Mouse (Mus musculus) kidney, embryonic 15.5 days (tissue): ENCODE measurements at regions not wholly inside any gene's neighbourhood (a gene's known extent, or its start where the extent isn't known, plus 50 kb on each side); places are given as distances from the start of the nearest gene placed in this dataset.
A peak's percentile ranks its signal among the peaks of the same experiment; 100 is the strongest.

Source experiments
- ATAC-seq: fragments of 200-750 bp; cut with Nextera tagmentation; replicated peaks from 2 replicates; pipeline ENCODE4 v1.8.0; 2017; ENCODE audit warnings: moderate TSS enrichment; ENCODE audit not compliant: low FRiP score
- H3K27ac ChIP-seq: fragments of 300-500 bp; sonication (generic); 2 replicates; pipeline ENCODE4 v1.5.1; 2015; ENCODE audit warnings: mild to moderate bottlenecking, inconsistent platforms
- H3K27me3 ChIP-seq: fragments of 300-500 bp; sonication (generic); 2 replicates; pipeline ENCODE4 v1.6.1; 2015; ENCODE audit warnings: inconsistent platforms
- H3K36me3 ChIP-seq: fragments of 300-500 bp; sonication (generic); 2 replicates; pipeline ENCODE4 v1.6.1; 2015; ENCODE audit warnings: inconsistent platforms
- H3K4me1 ChIP-seq: fragments of 300-500 bp; sonication (generic); 2 replicates; pipeline ENCODE4 v1.6.1; 2015; ENCODE audit warnings: inconsistent platforms
- H3K4me2 ChIP-seq: fragments of 300-500 bp; sonication (generic); 2 replicates; pipeline ENCODE4 v1.6.1; 2015; ENCODE audit warnings: moderate library complexity, mild to moderate bottlenecking, inconsistent platforms
- H3K4me3 ChIP-seq: fragments of 300-500 bp; sonication (generic); replicated peaks from 2 replicates; pipeline ENCODE4 v1.5.1; 2015; ENCODE audit warnings: mild to moderate bottlenecking, inconsistent platforms
- H3K9ac ChIP-seq: fragments of 300-500 bp; sonication (generic); 2 replicates; pipeline ENCODE4 v1.6.1; 2015; ENCODE audit warnings: mild to moderate bottlenecking, inconsistent platforms
- H3K9me3 ChIP-seq: fragments of 300-500 bp; sonication (generic); replicated peaks from 2 replicates; pipeline ENCODE4 v1.6.1; 2016; ENCODE audit warnings: inconsistent platforms
- WGBS: fragments of 180-500 bp; shearing (Covaris S2); methylation state at CpG from one replicate; pipeline ENCODE4 v1.1.7; 2015; ENCODE audit warnings: mixed read lengths; 5-methylcytosine and 5-hydroxymethylcytosine counted together

DNA sequence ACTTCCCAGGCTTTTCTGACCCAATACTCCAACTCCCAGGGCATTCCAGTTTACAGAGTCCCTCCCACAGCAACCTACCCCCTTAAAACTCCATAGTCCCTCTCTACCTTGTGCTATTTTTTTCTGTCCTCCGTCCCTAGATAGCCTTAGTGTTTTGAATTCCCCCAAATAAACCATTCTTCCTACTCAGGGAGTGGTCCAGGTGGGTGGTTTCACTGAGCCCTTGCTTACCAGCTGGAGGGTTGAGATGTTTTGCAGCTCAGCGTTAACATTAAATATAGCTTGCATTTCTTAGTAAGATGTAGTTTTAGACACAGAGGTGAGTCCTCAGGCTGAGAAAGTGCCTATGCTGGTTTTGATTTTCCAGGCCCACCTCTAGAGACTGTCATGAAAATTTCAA, 313.0 kb downstream of the Bmper start:
- no peaks in the 10 kb centered on the region for H3K4me1 ChIP-seq
- 67% methylated on average over 2 of the region's 2 CpGs for WGBS
- H3K36me3 ChIP-seq = no peaks in the 10 kb centered on the region
- H3K9me3 ChIP-seq = no peaks in the 10 kb centered on the region
- no peak overlapping the region for H3K9ac ChIP-seq
- H3K4me3 ChIP-seq = no peak overlapping the region
- H3K27ac ChIP-seq = no peak overlapping the region
- H3K4me2 ChIP-seq = no peak overlapping the region
- ATAC-seq = no peak
- H3K27me3 ChIP-seq = no peaks in the 10 kb centered on the region

DNA sequence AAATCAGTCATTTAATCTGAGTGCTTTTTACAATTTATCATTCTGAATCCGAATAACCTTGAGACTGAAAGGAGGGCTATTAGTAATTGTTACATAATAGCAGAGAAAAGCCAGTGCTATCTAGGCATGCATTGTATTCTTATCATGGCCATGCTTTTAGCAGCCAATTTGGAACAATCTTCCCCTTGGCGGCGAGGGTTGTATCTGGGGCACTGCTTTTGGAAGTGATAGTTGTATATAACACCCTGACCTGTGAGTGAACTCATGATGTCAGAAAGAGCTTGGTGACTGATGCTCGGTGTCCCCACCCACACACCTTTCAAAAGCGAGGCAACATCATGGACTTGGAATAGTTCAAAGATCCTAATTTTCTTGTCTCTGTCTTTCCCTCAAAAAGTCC, 315.2 kb downstream of the Bmper start:
- Histone ChIP-seq H3K4me2 (no peak overlapping the region), H3K4me3 (no peak overlapping the region), H3K4me1 (no peaks in the 10 kb centered on the region), H3K9me3 (no peaks in the 10 kb centered on the region), H3K9ac (no peak overlapping the region), H3K27me3 (no peaks in the 10 kb centered on the region), H3K27ac (no peak overlapping the region), H3K36me3 (no peaks in the 10 kb centered on the region)
- ATAC-seq = no peak
- 73% methylated on average over 5 of the region's 5 CpGs for WGBS

DNA sequence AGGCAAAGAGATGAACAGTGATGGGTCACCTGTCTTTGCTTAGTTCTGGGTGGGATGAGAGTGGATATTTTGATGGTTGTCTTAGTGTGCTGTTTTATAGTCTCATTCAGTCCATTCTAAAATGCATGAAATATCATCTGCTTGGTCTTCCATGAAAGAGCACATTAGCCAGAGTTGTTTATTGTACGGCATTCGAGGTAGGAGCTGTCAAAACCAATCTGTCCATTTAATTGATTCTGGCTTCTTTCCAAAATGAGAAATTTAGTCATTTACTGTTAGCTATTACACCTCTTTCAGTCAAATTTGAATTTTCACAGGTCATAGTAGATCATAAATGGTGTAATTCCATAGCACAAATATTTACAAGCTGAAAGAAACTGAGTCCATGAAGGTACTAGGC, 328.8 kb downstream of the Bmper start:
- Histone ChIP-seq H3K4me1 (no peaks in the 10 kb centered on the region), H3K9ac (no peak overlapping the region), H3K4me3 (no peak overlapping the region), H3K27ac (no peak overlapping the region), H3K27me3 (no peaks in the 10 kb centered on the region), H3K36me3 (no peaks in the 10 kb centered on the region), H3K4me2 (no peak overlapping the region), H3K9me3 (no peaks in the 10 kb centered on the region)
- ATAC-seq = no peak
- 39% methylated on average over 2 of the region's 2 CpGs for WGBS

DNA sequence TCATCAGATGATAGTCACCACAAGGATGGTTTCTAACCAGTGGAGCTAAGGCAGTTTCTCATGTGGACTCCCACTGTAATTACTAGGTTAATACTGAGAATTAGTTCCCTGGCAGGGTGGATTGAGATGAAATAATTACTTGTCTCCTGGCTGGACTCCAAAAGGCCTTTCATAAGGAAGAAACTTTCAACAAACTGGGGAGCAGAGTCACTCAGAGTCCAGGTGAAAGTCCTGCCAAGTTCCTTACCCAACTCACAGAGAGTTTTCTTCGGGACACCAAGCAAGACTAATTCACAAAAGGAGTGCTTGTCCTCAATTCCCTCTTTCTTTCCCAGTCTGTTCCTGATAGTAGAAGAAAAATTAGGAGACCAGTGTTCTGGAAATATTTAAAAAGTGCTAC, 330.9 kb downstream of the Bmper start:
- Histone ChIP-seq H3K9me3 (no peaks in the 10 kb centered on the region), H3K9ac (no peak overlapping the region), H3K4me2 (no peak overlapping the region), H3K27ac (no peak overlapping the region), H3K27me3 (no peaks in the 10 kb centered on the region), H3K4me1 (no peaks in the 10 kb centered on the region), H3K36me3 (no peaks in the 10 kb centered on the region), H3K4me3 (no peak overlapping the region)
- 77% methylated on average over 1 of the region's 1 CpGs for WGBS
- no peak for ATAC-seq

DNA sequence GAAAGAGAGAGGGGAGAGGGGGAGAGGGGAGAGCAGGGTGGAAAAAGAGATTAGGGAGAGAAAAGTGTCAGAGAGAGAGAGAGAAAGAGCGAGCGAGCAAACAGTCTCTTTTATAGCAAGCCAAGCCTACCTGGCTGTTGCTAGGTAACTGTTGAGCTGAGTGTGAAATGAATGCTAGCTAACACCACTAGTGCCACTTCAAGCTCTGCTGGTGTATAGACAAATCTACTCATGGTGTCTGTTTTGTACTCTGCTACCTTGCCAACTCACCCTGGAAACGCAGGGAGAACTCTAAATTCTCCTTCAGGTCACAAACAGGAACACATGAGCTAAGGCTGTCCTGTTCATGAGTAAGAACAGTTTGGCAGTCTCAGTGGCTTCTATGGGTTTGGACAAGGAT, 334.7 kb downstream of the Bmper start:
- H3K9me3 ChIP-seq = no peaks in the 10 kb centered on the region
- H3K4me2 ChIP-seq = no peak overlapping the region
- no peaks in the 10 kb centered on the region for H3K36me3 ChIP-seq
- WGBS = 89% methylated on average over 3 of the region's 3 CpGs
- no peaks in the 10 kb centered on the region for H3K4me1 ChIP-seq
- no peak overlapping the region for H3K4me3 ChIP-seq
- ATAC-seq = no peak
- no peak overlapping the region for H3K9ac ChIP-seq
- H3K27me3 ChIP-seq = no peaks in the 10 kb centered on the region
- no peak overlapping the region for H3K27ac ChIP-seq

DNA sequence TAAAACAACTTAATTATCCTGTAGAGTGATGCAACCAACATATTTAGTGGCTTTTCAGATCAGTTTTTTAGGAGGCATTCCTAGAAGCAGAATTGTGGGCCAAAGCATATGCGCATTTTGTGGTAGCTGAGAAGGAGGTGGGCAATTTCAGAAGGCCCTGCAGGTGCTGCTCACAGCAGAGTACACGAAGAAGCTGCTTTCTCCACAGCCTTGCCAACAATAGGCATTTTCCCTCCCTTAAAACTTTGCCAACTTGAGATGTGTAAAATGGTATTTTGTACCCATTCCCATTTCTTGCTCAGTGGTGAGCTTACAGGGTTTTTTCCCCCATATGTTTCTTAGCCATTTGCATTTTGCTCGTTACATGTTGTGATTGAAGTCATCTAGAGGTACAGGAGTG, 339.0 kb downstream of the Bmper start:
- 89% methylated on average over 3 of the region's 3 CpGs for WGBS
- Histone ChIP-seq H3K4me1 (no peaks in the 10 kb centered on the region), H3K27me3 (no peaks in the 10 kb centered on the region), H3K27ac (no peak overlapping the region), H3K9me3 (no peaks in the 10 kb centered on the region), H3K4me2 (no peak overlapping the region), H3K4me3 (no peak overlapping the region), H3K36me3 (no peaks in the 10 kb centered on the region), H3K9ac (no peak overlapping the region)
- no peak for ATAC-seq

DNA sequence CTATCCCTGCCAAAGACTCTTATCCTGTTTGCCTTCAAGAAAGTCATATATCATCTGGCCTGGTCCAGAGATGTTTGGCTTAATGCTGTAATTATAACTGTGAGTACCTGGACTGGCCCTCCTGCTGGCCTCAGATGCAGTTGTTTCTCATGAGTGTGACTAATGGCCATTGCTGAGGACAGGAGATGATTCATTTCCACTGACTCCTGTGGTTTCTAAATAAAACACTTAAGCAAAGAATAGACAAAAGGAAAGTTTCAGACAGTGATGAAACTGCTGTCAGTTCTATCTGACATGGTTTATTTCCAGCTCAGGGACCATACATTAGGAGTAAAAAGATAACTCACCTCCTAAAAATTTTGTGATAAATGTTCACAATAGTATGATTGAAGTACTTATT, 344.2 kb downstream of the Bmper start:
- Histone ChIP-seq H3K4me2 (no peak overlapping the region), H3K9ac (no peak overlapping the region), H3K27ac (no peak overlapping the region), H3K4me3 (no peak overlapping the region), H3K4me1 (no peaks in the 10 kb centered on the region), H3K36me3 (no peaks in the 10 kb centered on the region), H3K27me3 (no peaks in the 10 kb centered on the region), H3K9me3 (no peaks in the 10 kb centered on the region)
- no peak for ATAC-seq

DNA sequence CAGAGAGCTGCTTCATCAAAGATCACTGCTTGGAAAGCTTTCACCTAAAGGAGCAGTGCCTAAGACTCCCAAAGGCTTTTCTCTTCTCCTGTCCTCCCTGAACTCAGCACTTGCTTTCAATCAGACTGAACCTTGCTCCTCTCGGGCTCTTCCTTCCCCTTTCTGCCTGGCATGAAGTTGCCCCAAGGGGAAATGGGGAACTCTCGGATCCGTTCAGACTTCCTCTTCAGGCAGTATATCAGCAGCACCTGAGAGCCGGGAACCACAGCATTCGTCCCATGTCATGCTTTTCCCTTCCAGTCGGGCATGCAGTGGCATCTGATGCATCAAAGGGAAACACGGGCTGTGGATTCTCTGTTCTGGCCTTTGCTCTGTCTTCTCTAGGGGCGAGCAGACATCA, 347.3 kb downstream of the Bmper start:
- no peaks in the 10 kb centered on the region for H3K27me3 ChIP-seq
- H3K4me2 ChIP-seq = no peak overlapping the region
- no peaks in the 10 kb centered on the region for H3K9me3 ChIP-seq
- no peaks in the 10 kb centered on the region for H3K36me3 ChIP-seq
- WGBS = 57% methylated on average over 8 of the region's 8 CpGs
- no peak overlapping the region for H3K4me3 ChIP-seq
- H3K27ac ChIP-seq = no peak overlapping the region
- H3K4me1 ChIP-seq = no peaks in the 10 kb centered on the region
- ATAC-seq = no peak
- no peak overlapping the region for H3K9ac ChIP-seq

DNA sequence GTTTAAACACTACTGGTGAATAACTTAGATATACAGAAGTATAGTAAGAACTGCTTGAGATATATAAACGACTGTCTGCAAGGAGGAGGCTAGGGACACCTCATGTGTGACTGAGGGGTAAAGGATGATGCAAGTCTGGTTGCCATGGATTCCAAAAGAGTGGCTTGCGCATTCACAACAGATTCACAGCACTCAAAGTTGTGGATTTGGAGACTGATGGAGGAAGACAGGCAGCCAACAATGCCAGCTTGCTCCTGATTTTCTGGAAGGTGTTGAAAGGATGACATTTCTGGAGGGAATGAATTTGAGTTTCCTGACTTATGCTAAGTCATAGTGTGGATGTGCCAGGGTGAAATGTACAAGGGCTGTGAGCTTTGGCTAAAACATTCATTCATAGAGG, 353.4 kb downstream of the Bmper start:
- 0 out of 2 replicates have a peak, but pooled peaks cover 5% of the 10 kb centered on the region for H3K4me1 ChIP-seq
- no peak overlapping the region for H3K4me3 ChIP-seq
- H3K9ac ChIP-seq = no peak overlapping the region
- no peaks in the 10 kb centered on the region for H3K27me3 ChIP-seq
- H3K27ac ChIP-seq = no peak overlapping the region
- H3K36me3 ChIP-seq = no peaks in the 10 kb centered on the region
- ATAC-seq = no peak
- WGBS = 84% methylated on average over 2 of the region's 2 CpGs
- no peak overlapping the region for H3K4me2 ChIP-seq
- no peaks in the 10 kb centered on the region for H3K9me3 ChIP-seq

DNA sequence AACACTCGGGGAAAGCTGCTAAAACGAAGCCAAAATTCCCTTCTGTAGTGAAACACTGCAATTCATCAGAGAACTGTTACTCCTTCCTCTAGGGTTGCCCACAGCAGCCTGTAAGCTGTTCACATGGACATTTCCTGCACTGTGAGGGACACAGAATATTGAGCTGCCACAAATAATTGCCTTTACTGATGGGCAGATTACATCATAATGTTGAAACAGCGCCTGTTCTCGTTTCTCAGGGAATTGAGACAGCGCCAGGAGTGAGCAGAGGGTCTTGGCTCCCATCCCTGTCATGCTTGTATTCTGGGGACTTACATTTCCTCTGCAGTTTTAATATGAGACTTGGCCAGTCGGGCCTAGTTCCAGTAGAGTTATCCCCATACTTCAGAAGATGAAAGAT, 357.3 kb downstream of the Bmper start:
- Histone ChIP-seq H3K27me3 (no peaks in the 10 kb centered on the region), H3K9me3 (no peaks in the 10 kb centered on the region), H3K4me3 (no peak overlapping the region), H3K9ac (no peak overlapping the region), H3K4me2 (no peak overlapping the region), H3K27ac (no peak overlapping the region), H3K36me3 (no peaks in the 10 kb centered on the region), H3K4me1 (0 out of 2 replicates have a peak, but pooled peaks cover 6% of the 10 kb centered on the region)
- no peak for ATAC-seq
- 70% methylated on average over 6 of the region's 6 CpGs for WGBS

DNA sequence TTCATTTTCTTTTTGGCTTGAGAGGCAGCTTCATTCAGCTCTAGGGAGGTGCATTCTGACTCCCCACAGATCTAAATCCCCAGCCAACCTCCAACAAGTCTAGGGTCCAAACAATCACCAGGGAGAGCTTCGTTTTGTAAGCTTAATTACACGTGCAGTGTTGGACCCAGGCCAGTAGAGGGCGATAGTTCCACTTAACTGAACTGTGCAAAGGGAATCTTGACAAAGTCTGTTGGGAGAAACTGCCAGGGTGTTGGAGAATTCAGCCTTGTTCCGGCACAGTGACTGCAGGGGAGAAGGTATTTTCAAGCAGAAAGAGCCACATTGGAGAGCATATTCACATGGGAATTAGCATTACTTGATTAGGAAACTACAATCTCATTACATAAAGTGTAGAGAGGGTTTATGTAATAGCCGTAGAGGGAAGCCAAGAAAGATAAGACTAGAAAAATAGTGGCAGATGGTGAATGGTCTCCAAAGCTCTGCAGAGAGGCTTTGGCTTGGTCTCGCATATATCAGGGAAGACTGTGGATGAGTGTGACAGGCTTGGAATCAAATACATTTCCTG, 358.2 kb downstream of the Bmper start:
- Histone ChIP-seq H3K27me3 (no peaks in the 10 kb centered on the region), H3K4me3 (no peak overlapping the region), H3K36me3 (no peaks in the 10 kb centered on the region), H3K9me3 (no peaks in the 10 kb centered on the region), H3K9ac (no peak overlapping the region), H3K27ac (peak overlapping the region; percentile 6; the same call in 1 of the 2 replicates), H3K4me1 (0 out of 2 replicates have a peak, but pooled peaks cover 6% of the 10 kb centered on the region), H3K4me2 (0 out of 2 replicates have a peak overlapping the region, but pooled peaks have one; percentile 12)
- 14% methylated on average over 6 of the region's 6 CpGs for WGBS
- ATAC-seq = peak; percentile 83

DNA sequence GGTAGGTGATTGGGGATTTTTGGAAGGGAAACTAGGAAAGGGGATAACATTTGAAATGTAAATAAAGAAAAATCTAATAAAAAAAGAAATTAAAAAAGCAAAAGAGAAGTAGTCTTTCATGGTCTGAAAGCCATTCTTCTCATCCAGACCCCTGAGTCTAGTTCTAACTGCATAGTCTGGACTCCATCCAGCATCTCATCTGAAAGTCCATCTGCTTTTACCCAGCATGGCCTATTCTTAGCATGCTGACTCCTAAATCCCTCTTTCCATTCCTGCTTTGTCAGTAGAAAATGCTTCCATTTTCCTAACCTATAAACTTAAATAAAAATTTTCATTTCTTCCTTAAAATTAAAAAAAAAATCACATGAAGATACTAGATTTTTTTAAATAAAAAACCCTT, 361.7 kb downstream of the Bmper start:
- no peak overlapping the region for H3K4me2 ChIP-seq
- H3K27me3 ChIP-seq = no peaks in the 10 kb centered on the region
- H3K9me3 ChIP-seq = no peaks in the 10 kb centered on the region
- no peaks in the 10 kb centered on the region for H3K36me3 ChIP-seq
- H3K27ac ChIP-seq = no peak overlapping the region
- no peak for ATAC-seq
- 0 out of 2 replicates have a peak, but pooled peaks cover 6% of the 10 kb centered on the region for H3K4me1 ChIP-seq
- H3K9ac ChIP-seq = no peak overlapping the region
- no peak overlapping the region for H3K4me3 ChIP-seq

DNA sequence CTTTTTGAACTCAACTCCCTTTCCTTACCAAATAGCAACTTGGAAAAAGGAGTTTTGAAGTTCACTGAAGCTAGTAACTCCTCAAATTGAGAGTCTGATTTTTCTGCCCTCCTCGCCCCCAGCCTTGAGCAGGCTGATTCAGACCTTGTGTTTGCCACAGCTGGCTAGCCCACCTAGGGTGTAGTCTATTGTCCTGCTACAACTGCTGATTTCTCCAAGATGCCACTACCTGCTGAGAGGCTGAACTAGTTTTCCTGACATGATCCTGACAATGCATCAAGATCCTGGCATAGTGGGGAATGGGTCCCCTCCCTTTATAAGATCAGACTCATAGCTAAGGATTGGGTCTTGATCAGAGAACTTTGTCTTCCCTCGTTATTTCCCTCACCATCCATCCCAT, 366.1 kb downstream of the Bmper start:
- Histone ChIP-seq H3K27me3 (no peaks in the 10 kb centered on the region), H3K4me3 (no peak overlapping the region), H3K9ac (no peak overlapping the region), H3K27ac (no peak overlapping the region), H3K4me2 (no peak overlapping the region), H3K9me3 (no peaks in the 10 kb centered on the region), H3K4me1 (no peaks in the 10 kb centered on the region), H3K36me3 (no peaks in the 10 kb centered on the region)
- WGBS = 68% methylated on average over 2 of the region's 2 CpGs
- no peak for ATAC-seq
